Comparison of ENCODE assay signal across 8 mouse cellular contexts in the genomic region with DNA sequence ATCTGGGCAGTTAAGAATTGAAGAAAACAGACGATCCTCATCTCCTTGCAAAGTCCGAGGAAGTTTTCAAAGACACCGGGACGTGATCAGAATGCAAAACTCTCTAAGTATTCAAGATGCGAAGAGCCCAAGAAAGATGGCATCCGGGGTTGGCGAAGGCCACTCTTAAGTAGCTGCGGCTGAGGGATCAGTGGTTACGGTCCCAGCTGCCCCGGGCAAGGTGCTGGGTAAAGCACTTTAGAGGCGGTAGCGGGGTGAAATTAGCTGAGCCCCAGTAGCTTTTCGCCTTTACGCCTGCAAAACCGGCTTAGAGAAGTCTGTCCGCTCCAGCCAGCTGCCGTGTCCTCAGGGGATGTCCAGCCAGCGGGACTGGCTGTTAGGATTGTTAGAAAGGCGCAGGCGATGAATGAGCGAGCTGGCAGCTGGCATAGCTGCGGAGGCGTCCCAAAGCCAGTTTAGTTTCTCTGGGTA. TPM values are rescaled to one million over a fixed set of nuclear protein-coding genes. Genes with fewer than 3 reads are reported as not detected.
A peak's percentile ranks its signal among the peaks of the same experiment; 100 is the strongest.
DNase-seq lines count a peak whose midpoint lies in the region; ATAC-seq and TF ChIP-seq lines count a peak whose summit lies in the region.

No protein-coding gene starts in this region.

- H3K9ac ChIP-seq in hindbrain, embryonic 13.5 days = peak overlapping the region; percentile 81

- H3K9me3 ChIP-seq in hindbrain, embryonic 13.5 days = peaks cover 7% of the 10 kb centered on the region; the same call in 1 of the 2 replicates

- under 1% methylated on average over 23 of the region's 23 CpGs for WGBS in cerebellum, adult 2 months
- WGBS in hindbrain, embryonic 13.5 days = under 1% methylated on average over 23 of the region's 23 CpGs

- H3K36me3 ChIP-seq in hindbrain, embryonic 13.5 days = peaks cover 12% of the 10 kb centered on the region; the same call in 1 of the 2 replicates

- H3K4me1 ChIP-seq in cerebellum, adult 2 months (ENCODE audit: control insufficient read depth, insufficient read depth, low read length) = peaks cover 5% of the 10 kb centered on the region; the same call in 1 of the 2 replicates
- peaks cover 32% of the 10 kb centered on the region for H3K4me1 ChIP-seq in hindbrain, embryonic 13.5 days (replicated peaks)

- peak overlapping the region; percentile 94 for H3K4me2 ChIP-seq in hindbrain, embryonic 13.5 days

- peaks cover 3% of the 10 kb centered on the region; the same call in 1 of the 2 replicates for H3K27me3 ChIP-seq in cerebellum, adult 2 months (ENCODE audit: control insufficient read depth, insufficient read depth, low read length)
- H3K27me3 ChIP-seq in hindbrain, embryonic 13.5 days = no peaks in the 10 kb centered on the region

- no peak for TF ChIP-seq CTCF in cerebellum, adult 2 months (IDR thresholded peaks at IDR 0.05; ENCODE audit: borderline replicate concordance, insufficient read depth, low read depth, low read length)

- TF ChIP-seq POLR2A in cerebellum, adult 2 months (IDR thresholded peaks at IDR 0.05; ENCODE audit: borderline replicate concordance, insufficient read depth, low read length) = no peak

- H3K27ac ChIP-seq in cerebellum, adult 2 months (ENCODE audit: insufficient read depth, low read length) = no peak overlapping the region
- H3K27ac ChIP-seq in hindbrain, embryonic 13.5 days = peak overlapping the region; percentile 92

- peak; percentile 41 for DNase-seq in cerebellum, adult 2 months
- DNase-seq in left cerebral cortex, adult 11 months (ENCODE audit: low spot score) = peak; percentile 28
- peak; percentile 21 for DNase-seq in lung, postnatal 36 days
- DNase-seq in right cerebral cortex, postnatal 10 days (ENCODE audit: low spot score in 2 of 2) = peak; percentile 75 to 81
- no peak for DNase-seq in thymus, postnatal 14 days

- peak; percentile 48 for ATAC-seq in CD4-positive, CD25-positive, alpha-beta regulatory T cell, adult 4 months
- peak; percentile 87 for ATAC-seq in frontal cortex, adult (ENCODE audit: low TSS enrichment)
- ATAC-seq in hindbrain, embryonic 13.5 days (ENCODE audit: low FRiP score) = peak; percentile 46

- peak overlapping the region; percentile 48 for H3K4me3 ChIP-seq in cerebellum, adult 2 months (replicated peaks; ENCODE audit: insufficient read depth, low read depth, low read length)
- peak overlapping the region; percentile 75 for H3K4me3 ChIP-seq in hindbrain, embryonic 13.5 days

RNA-seq across cellular contexts. Expression of a gene that starts 0.9 kb away (rescaled TPM):
- under 1 TPM; 0.19 to 0.43 TPM for polyA plus RNA-seq in CD4-positive, CD25-positive, alpha-beta regulatory T cell, adult 4 months (2017; shearing (Covaris generic))
- polyA plus RNA-seq in cerebellum, adult 2 months (2012; rRNA removed) = 37.9 and 38.0 TPM in 2 replicates
- 25.7 and 27.2 TPM in 2 replicates for polyA plus RNA-seq in hindbrain, embryonic 13.5 days (2015; fragmentation: Nextera tagmentation; extraction: Ambion mirVana)

RNA-seq across cellular contexts. Expression of a gene that starts 39.3 kb away (rescaled TPM):
- 10 to 100 TPM; 21.2 to 27.5 TPM for polyA plus RNA-seq in CD4-positive, CD25-positive, alpha-beta regulatory T cell, adult 4 months (2017; shearing (Covaris generic))
- 28.6 and 32.3 TPM in 2 replicates for polyA plus RNA-seq in cerebellum, adult 2 months (2012; rRNA removed)
- 39.7 and 42.0 TPM in 2 replicates for polyA plus RNA-seq in hindbrain, embryonic 13.5 days (2015; fragmentation: Nextera tagmentation; extraction: Ambion mirVana)

RNA-seq across cellular contexts. Expression of a gene that starts 59.9 kb away (rescaled TPM):
- polyA plus RNA-seq in CD4-positive, CD25-positive, alpha-beta regulatory T cell, adult 4 months (2017; shearing (Covaris generic)) = 10 to 100 TPM; 18.1 to 19.2 TPM
- 18.7 and 20.6 TPM in 2 replicates for polyA plus RNA-seq in cerebellum, adult 2 months (2012; rRNA removed)
- polyA plus RNA-seq in hindbrain, embryonic 13.5 days (2015; fragmentation: Nextera tagmentation; extraction: Ambion mirVana) = 20.9 and 21.4 TPM in 2 replicates

Comparison
In these comparisons a context has a peak if more than half of its experiments do, and no peak if none do; other contexts are left out.
1. RNA of a gene that starts 0.9 kb away (polyA plus RNA-seq): 37.9 to 38.0 TPM in cerebellum, adult 2 months and 25.7 to 27.2 TPM in hindbrain, embryonic 13.5 days; 0.19 to 0.43 TPM in CD4-positive, CD25-positive, alpha-beta regulatory T cell, adult 4 months; every median in the first group is over 10 times any median in the second.
2. Peak in every context shown above with its lines, with median percentiles within 50 percentile points of each other: ATAC-seq.